Mouse (Mus musculus): ENCODE data around the gene Nudt4. TPM values are rescaled to one million over a fixed set of nuclear protein-coding genes. Genes with fewer than 3 reads are reported as not detected.

The Nudt4 gene
- polyA plus RNA-seq, 1 experiment from 2014 or later = 62.7 TPM

GRCm38 (mm10) chr10:95546178-95546577 lies 17.8 kb downstream of the Nudt4 start:
- WGBS = 95% methylated on average over 2 of the region's 2 CpGs
- Histone ChIP-seq H3K36me3 (peaks cover 4% of the 10 kb centered on the region; the same call in 1 of the 2 replicates), H3K4me1 (replicated peaks) (no peaks in the 10 kb centered on the region), H3K4me2 (replicated peaks) (no peak overlapping the region), H3K27me3 (replicated peaks) (no peaks in the 10 kb centered on the region), H3K9ac (no peak overlapping the region), H3K9me3 (no peaks in the 10 kb centered on the region), H3K27ac (no peak overlapping the region), H3K4me3 (replicated peaks) (no peak overlapping the region)
- ATAC-seq = no peak

DNA sequence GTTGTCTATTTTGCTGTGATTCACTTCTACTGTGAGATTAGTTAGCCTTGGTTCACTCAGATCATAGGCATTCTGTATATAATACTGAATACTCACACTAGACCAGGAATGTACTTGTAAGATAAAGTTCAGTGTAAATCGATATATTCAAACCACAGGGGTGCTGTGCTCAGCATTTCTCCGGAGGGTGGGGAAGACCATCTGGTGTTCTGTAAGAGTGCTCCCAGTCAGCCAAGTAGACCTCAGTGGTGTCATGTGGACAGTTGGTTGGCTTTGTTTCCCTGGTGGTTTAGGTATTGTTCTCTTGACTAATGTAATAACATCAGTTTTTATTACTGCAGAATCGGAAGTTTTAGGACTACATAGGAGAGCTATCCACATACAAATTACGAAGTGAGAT lies 18.9 kb downstream of the Nudt4 start:
- Histone ChIP-seq H3K4me2 (replicated peaks) (no peak overlapping the region), H3K27me3 (replicated peaks) (no peaks in the 10 kb centered on the region), H3K9ac (no peak overlapping the region), H3K4me1 (replicated peaks) (no peaks in the 10 kb centered on the region), H3K9me3 (no peaks in the 10 kb centered on the region), H3K27ac (no peak overlapping the region), H3K4me3 (replicated peaks) (no peak overlapping the region), H3K36me3 (peaks cover 4% of the 10 kb centered on the region; the same call in 1 of the 2 replicates)
- WGBS = 67% methylated on average over 4 of the region's 4 CpGs
- ATAC-seq = no peak

DNA sequence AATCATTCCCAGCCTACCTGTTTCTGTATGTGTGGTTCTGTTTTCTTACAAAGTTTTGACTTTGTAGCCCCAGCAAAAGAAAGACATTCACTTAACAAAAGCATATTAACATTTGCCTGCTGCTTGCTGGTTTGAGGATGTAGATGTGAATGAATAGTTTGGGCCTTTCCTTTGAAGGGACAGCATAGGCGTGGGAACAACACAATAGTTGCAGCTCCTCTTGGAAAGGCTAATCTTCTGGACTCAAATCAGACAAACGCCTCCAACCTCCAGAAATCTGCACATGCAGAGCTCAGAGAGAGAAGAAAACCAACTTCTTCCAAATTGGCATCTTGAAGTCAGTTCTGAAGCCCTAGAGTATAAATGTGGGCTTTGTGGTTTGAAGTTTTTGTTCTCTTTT lies 19.3 kb downstream of the Nudt4 start:
- Histone ChIP-seq H3K9me3 (no peaks in the 10 kb centered on the region), H3K27ac (no peak overlapping the region), H3K4me1 (replicated peaks) (no peaks in the 10 kb centered on the region), H3K36me3 (peaks cover 4% of the 10 kb centered on the region; the same call in 1 of the 2 replicates), H3K4me3 (replicated peaks) (no peak overlapping the region), H3K4me2 (replicated peaks) (no peak overlapping the region), H3K27me3 (replicated peaks) (no peaks in the 10 kb centered on the region), H3K9ac (no peak overlapping the region)
- ATAC-seq = no peak
- WGBS = 89% methylated on average over 2 of the region's 2 CpGs

DNA sequence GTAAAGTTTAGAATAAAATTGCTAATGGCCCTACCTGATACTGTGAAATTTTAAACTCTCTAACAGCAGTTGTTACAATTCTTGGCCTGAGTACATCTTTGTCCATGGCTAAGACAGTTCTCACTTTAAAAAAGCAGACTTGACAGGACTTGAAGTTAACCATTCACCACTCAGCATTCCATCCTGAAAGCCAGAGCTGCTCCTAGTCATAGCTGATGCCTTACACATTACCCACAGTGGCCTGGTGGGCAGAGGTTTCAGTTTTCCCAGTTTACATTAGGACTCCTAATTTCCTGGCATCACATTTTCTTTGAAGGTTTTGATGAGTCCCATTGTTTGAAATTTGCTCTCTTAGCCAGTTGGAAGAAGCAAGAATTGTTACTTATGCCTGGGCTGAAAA lies 19.9 kb downstream of the Nudt4 start:
- Histone ChIP-seq H3K36me3 (peaks cover 4% of the 10 kb centered on the region; the same call in 1 of the 2 replicates), H3K9me3 (no peaks in the 10 kb centered on the region), H3K4me3 (replicated peaks) (no peak overlapping the region), H3K9ac (no peak overlapping the region), H3K4me1 (replicated peaks) (no peaks in the 10 kb centered on the region), H3K27ac (no peak overlapping the region), H3K27me3 (replicated peaks) (no peaks in the 10 kb centered on the region), H3K4me2 (replicated peaks) (no peak overlapping the region)
- no peak for ATAC-seq

DNA sequence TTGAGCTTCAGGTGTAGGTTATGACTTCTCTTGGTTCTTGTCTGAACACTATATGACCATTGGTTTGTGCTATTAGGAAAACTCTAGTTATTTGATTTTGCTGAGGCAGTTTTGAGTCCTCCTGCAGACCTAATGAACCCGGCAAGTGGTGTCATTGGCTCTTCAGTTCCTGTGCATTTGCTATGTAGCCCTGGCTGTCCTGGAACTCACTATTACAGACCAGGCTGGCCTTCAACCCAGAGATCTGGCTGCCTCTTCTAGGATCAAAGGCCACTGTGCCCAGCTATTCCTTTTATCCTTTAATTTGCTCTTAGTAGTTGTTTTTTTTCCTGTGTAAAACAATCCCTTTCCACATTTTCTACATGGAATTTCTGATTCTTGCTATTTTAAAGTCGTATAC lies 20.6 kb downstream of the Nudt4 start:
- Histone ChIP-seq H3K4me2 (replicated peaks) (no peak overlapping the region), H3K4me1 (replicated peaks) (no peaks in the 10 kb centered on the region), H3K9me3 (no peaks in the 10 kb centered on the region), H3K9ac (no peak overlapping the region), H3K27ac (no peak overlapping the region), H3K27me3 (replicated peaks) (no peaks in the 10 kb centered on the region), H3K4me3 (replicated peaks) (no peak overlapping the region), H3K36me3 (peaks cover 4% of the 10 kb centered on the region; the same call in 1 of the 2 replicates)
- no peak for ATAC-seq
- WGBS = 74% methylated on average over 2 of the region's 2 CpGs

DNA sequence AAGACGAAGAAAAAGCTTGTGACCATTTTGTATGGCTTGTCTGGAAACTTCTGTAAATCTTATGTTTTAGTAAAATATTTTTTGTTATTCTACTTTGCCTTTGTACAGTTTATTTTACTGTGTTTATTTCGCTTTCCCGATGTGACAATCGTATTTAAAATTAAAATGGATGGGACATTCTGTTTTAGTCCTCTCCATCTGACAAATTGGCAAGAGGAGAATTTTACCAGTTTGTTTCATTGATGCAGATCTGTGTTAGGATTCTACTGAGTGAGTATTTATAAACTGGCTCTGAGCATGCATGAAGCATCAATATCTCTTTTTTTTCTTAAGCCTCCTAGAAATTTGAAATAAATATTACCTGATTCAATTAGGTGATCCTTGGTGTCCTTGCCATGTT lies 21.0 kb downstream of the Nudt4 start:
- Histone ChIP-seq H3K4me3 (replicated peaks) (no peak overlapping the region), H3K9ac (no peak overlapping the region), H3K27me3 (replicated peaks) (no peaks in the 10 kb centered on the region), H3K36me3 (peaks cover 4% of the 10 kb centered on the region; the same call in 1 of the 2 replicates), H3K4me2 (replicated peaks) (no peak overlapping the region), H3K4me1 (replicated peaks) (no peaks in the 10 kb centered on the region), H3K27ac (no peak overlapping the region), H3K9me3 (no peaks in the 10 kb centered on the region)
- ATAC-seq = no peak
- WGBS = 81% methylated on average over 4 of the region's 4 CpGs

GRCm38 (mm10) chr10:95539841-95540240 lies 24.1 kb downstream of the Nudt4 start:
- Histone ChIP-seq H3K4me2 (replicated peaks) (no peak overlapping the region), H3K36me3 (peaks cover 4% of the 10 kb centered on the region; the same call in 1 of the 2 replicates), H3K9me3 (no peaks in the 10 kb centered on the region), H3K9ac (no peak overlapping the region), H3K27ac (no peak overlapping the region), H3K27me3 (replicated peaks) (no peaks in the 10 kb centered on the region), H3K4me1 (replicated peaks) (no peaks in the 10 kb centered on the region), H3K4me3 (replicated peaks) (no peak overlapping the region)
- ATAC-seq = no peak
- 85% methylated on average over 3 of the region's 3 CpGs for WGBS

DNA sequence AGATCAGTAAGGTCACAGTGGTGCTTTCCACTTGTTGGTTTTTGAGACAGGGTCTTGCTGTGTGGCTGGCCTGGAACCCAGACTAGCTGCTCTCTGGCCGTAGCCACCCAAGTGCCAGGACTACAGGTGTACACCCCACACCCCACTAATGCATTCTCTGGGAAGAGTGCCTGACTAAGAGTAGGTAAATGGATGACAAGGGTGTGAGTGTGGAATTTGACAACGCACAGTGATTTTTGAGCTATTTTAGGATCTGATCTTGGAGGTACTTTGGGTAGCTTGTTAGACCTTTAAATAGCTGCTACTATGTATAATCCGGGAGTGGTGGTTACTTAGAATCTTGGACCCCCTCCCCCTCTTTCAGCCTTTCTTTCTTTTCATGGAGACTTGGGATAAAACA lies 24.7 kb downstream of the Nudt4 start:
- Histone ChIP-seq H3K4me3 (replicated peaks) (no peak overlapping the region), H3K4me2 (replicated peaks) (no peak overlapping the region), H3K9me3 (no peaks in the 10 kb centered on the region), H3K27ac (no peak overlapping the region), H3K36me3 (peaks cover 4% of the 10 kb centered on the region; the same call in 1 of the 2 replicates), H3K9ac (no peak overlapping the region), H3K27me3 (replicated peaks) (no peaks in the 10 kb centered on the region), H3K4me1 (replicated peaks) (no peaks in the 10 kb centered on the region)
- 91% methylated on average over 3 of the region's 3 CpGs for WGBS
- no peak for ATAC-seq

GRCm38 (mm10) chr10:95536222-95536541 lies 27.8 kb downstream of the Nudt4 start:
- no peaks in the 10 kb centered on the region for H3K4me1 ChIP-seq (replicated peaks)
- H3K9me3 ChIP-seq = no peaks in the 10 kb centered on the region
- no peak overlapping the region for H3K27ac ChIP-seq
- no peaks in the 10 kb centered on the region for H3K36me3 ChIP-seq
- H3K9ac ChIP-seq = no peak overlapping the region
- no peaks in the 10 kb centered on the region for H3K27me3 ChIP-seq (replicated peaks)
- no peak overlapping the region for H3K4me3 ChIP-seq (replicated peaks)
- no peak for ATAC-seq
- 80% methylated on average over 6 of the region's 6 CpGs for WGBS
- no peak overlapping the region for H3K4me2 ChIP-seq (replicated peaks)

DNA sequence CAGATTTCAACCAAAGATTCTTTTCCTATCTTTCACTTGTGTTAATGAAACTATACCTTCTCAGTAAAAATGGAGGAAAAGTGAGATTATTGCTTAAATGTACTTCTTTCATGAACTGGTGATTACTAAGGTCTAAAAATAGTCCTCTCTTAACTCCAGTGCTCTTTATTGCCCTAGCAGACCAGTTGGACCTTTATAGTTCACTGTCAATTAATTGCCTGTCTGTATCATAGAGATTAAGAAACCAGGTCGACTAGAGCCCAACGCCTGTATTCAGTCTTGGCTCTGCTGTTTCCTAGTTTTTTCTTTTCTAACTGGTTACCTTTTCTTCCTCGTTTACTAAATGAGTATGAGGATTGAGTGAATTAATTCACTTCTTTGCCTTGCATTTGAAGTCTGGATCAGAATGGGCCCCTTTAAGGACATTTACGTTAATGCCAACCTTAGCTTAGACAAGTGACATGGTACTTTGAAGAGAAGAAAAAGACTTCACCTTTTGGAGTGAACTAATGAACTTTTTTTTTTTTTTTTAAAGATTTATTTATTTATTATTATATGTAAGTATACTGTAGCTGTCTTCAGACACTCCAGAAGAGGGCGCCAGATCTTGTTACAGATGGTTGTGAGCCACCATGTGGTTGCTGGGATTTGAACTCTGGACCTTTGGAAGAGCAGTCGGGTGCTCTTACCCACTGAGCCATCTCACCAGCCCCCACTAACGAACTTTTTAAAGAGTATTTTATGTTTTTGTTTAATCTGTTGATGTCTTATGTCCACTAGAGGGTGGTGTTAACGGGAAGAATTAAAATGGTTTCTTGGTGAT lies 28.3 kb downstream of the Nudt4 start:
- peak; percentile 61; the same call in 1 of the 2 replicates for ATAC-seq
- Histone ChIP-seq H3K9ac (no peak overlapping the region), H3K27ac (no peak overlapping the region), H3K4me2 (replicated peaks) (no peak overlapping the region), H3K4me3 (replicated peaks) (no peak overlapping the region), H3K27me3 (replicated peaks) (no peaks in the 10 kb centered on the region), H3K36me3 (no peaks in the 10 kb centered on the region), H3K4me1 (replicated peaks) (0 out of 2 replicates have a peak, but pooled peaks cover 2% of the 10 kb centered on the region), H3K9me3 (no peaks in the 10 kb centered on the region)
- WGBS = 84% methylated on average over 8 of the region's 8 CpGs

DNA sequence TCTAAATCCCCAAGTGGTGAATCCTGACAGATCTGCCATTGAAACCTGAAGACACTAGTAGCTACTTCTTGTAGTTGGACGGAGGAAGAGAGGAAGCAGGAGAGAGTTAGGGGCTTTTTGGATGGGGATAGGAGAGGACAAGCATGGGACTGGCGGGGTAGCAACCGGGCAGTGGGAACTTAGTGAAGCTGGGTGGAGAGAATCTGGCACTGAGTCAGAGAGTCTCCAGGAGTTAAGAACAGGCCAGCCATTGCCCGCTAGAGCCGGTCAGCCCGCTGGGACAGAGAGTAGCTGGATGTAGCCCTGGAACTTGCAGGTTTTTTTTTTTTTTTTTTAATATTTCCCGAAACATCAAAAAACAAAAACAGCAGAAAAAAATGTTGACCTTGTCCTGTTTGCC lies 30.6 kb downstream of the Nudt4 start:
- H3K4me3 ChIP-seq (replicated peaks) = no peak overlapping the region
- H3K9me3 ChIP-seq = no peaks in the 10 kb centered on the region
- no peaks in the 10 kb centered on the region for H3K36me3 ChIP-seq
- 89% methylated on average over 7 of the region's 7 CpGs for WGBS
- H3K4me2 ChIP-seq (replicated peaks) = no peak overlapping the region
- H3K27me3 ChIP-seq (replicated peaks) = no peaks in the 10 kb centered on the region
- ATAC-seq = no peak
- H3K4me1 ChIP-seq (replicated peaks) = 0 out of 2 replicates have a peak, but pooled peaks cover 5% of the 10 kb centered on the region
- H3K27ac ChIP-seq = no peak overlapping the region
- no peak overlapping the region for H3K9ac ChIP-seq

DNA sequence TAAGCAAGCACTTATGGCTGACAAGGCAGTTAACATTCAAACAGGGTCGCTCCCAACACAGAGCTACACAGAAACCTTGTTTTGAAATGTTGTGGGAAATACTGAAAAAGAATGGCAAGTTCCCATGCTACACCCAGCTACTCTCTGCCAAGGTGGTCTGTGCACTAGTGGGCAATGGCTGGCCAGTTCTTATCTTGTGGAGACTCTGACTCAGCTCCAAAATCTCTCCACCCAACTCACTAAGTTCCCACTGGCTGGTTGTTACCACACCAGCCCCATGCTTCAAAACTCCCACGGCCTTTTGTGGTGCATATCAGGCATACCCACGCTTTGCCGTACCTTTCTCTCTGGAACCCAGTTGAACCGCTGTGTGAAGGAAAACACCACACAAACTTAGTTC lies 31.0 kb downstream of the Nudt4 start:
- no peaks in the 10 kb centered on the region for H3K9me3 ChIP-seq
- 0 out of 2 replicates have a peak, but pooled peaks cover 5% of the 10 kb centered on the region for H3K4me1 ChIP-seq (replicated peaks)
- H3K4me3 ChIP-seq (replicated peaks) = no peak overlapping the region
- H3K36me3 ChIP-seq = no peaks in the 10 kb centered on the region
- no peak overlapping the region for H3K4me2 ChIP-seq (replicated peaks)
- no peak overlapping the region for H3K9ac ChIP-seq
- H3K27ac ChIP-seq = no peak overlapping the region
- no peak for ATAC-seq
- 89% methylated on average over 5 of the region's 5 CpGs for WGBS
- H3K27me3 ChIP-seq (replicated peaks) = no peaks in the 10 kb centered on the region

GRCm38 (mm10) chr10:95530551-95531121 lies 33.3 kb downstream of the Nudt4 start:
- Histone ChIP-seq H3K4me3 (replicated peaks) (no peak overlapping the region), H3K9ac (no peak overlapping the region), H3K27me3 (replicated peaks) (no peaks in the 10 kb centered on the region), H3K9me3 (no peaks in the 10 kb centered on the region), H3K36me3 (no peaks in the 10 kb centered on the region), H3K4me2 (replicated peaks) (no peak overlapping the region), H3K27ac (no peak overlapping the region), H3K4me1 (replicated peaks) (0 out of 2 replicates have a peak, but pooled peaks cover 8% of the 10 kb centered on the region)
- WGBS = 75% methylated on average over 2 of the region's 2 CpGs
- ATAC-seq = no peak

All from intestine, embryonic 15.5 days (tissue).